Mouse (Mus musculus) bone marrow, adult 2 months (tissue): ENCODE results near the gene Rpl7l1. TPM values are rescaled to one million over a fixed set of nuclear protein-coding genes. Genes with fewer than 3 reads are reported as not detected.
"Not testable (repeated sequence)": the region's sequence is repeated elsewhere in the genome, so short reads cannot be mapped to it uniquely, and the experiment has no call there.

ENCODE experiments used
- H3K27ac ChIP-seq: fragments of 200-500 bp; 2 replicates; pipeline ENCODE4 v1.5.1; 2012; ENCODE audit warnings: low read depth, mild to moderate bottlenecking, control low read depth, inconsistent platforms, low read length; ENCODE audit not compliant: control insufficient read depth, poor library complexity, insufficient read depth
- H3K4me1 ChIP-seq: fragments of 200-500 bp; 2 replicates; pipeline ENCODE4 v1.6.1; 2011; ENCODE audit warnings: low read length; ENCODE audit not compliant: control insufficient read depth, insufficient read depth
- H3K4me3 ChIP-seq: fragments of 200-500 bp; replicated peaks from 2 replicates; pipeline ENCODE3; 2011; ENCODE audit warnings: mild to moderate bottlenecking, low read depth, low read length, control low read depth; ENCODE audit not compliant: control insufficient read depth
- CTCF ChIP-seq: fragments of 200-500 bp; IDR thresholded peaks from 2 replicates; pipeline ENCODE4 v1.5.1; 2011; ENCODE audit warnings: low read length, control low read depth; ENCODE audit not compliant: control insufficient read depth, insufficient read depth
- POLR2A ChIP-seq: fragments of 200-500 bp; IDR thresholded peaks from 2 replicates; pipeline ENCODE4 v1.6.1; 2011; ENCODE audit warnings: low read depth, mild to moderate bottlenecking, control low read depth, low read length, borderline replicate concordance; ENCODE audit not compliant: control insufficient read depth
- WGBS: fragments of 180-500 bp; shearing (Covaris S2); methylation state at CpG from one replicate; pipeline ENCODE4 v1.1.7; 2018; 5-methylcytosine and 5-hydroxymethylcytosine counted together
- polyA plus RNA-seq: library from polyadenylated mRNA; stranded (reverse); fragments of >200 nt; gene quantifications from 2 replicates; pipeline ENCODE4 v1.2.4, GENCODE M21; 2011; ENCODE audit warnings: low replicate concordance; ENCODE audit not compliant: missing spikeins, insufficient read depth, insufficient read length

Gene Rpl7l1
- polyA plus RNA-seq, 1 experiment = 45.0 TPM

- TF ChIP-seq CTCF = no peak
- H3K4me3 ChIP-seq = no peak overlapping the region
- WGBS = 62% methylated on average over 2 of the region's 2 CpGs
- no peak overlapping the region for H3K27ac ChIP-seq
- H3K4me1 ChIP-seq = peaks cover 1% of the 10 kb centered on the region
These were observed 10.5 kb upstream of the Rpl7l1 start for GRCm38 (mm10) chr17:46792963-46793362.

DNA sequence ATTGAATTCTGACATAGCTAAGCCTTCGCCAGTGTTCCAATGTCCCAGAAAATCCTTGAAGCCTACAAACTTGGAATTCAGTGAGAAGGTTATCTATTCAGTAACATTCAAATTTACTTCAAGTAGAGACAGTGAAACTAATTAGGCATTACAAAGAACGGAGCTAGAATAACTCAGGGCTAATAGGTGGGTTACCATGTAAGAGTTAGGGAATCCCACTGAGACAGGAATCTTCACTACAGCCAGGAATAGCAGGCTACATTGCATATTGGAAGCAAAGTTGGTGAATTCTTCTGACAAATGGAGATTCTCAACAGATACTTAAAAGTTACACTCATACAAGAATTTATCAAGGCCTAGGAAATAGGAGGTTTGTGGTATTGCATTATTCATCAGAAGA, 5.5 kb upstream of the Rpl7l1 start:
- H3K4me3 ChIP-seq, H3K27ac ChIP-seq, H3K4me1 ChIP-seq: not testable (repeated sequence)
- WGBS = 78% methylated on average over 2 of the region's 2 CpGs

DNA sequence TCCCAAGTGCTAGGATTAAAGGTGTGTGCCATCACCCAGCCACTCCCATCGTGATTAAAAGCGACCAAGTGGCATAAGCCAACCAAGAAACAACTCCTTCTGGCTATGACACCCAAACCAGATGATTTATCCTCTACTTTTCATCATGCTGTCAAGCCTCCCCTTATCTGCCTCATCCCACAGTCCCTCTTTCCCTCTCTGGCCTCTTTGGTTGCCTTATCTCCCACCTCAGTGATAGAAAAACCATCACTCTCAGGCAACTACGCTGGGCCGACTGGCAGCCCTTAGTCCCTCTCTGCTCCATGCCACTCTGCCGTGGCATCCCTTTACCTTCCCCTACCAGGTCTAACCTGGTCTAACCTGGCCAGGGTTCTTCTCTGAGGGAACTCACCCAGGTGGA, 4.5 kb upstream of the Rpl7l1 start:
- WGBS = 66% methylated on average over 5 of the region's 5 CpGs
- Histone ChIP-seq H3K4me3 (no peak overlapping the region), H3K4me1 (no peaks in the 10 kb centered on the region), H3K27ac (no peak overlapping the region)
- no peak for TF ChIP-seq CTCF
- no peak for TF ChIP-seq POLR2A

- Histone ChIP-seq H3K4me3 (no peak overlapping the region), H3K27ac (peak overlapping the region; percentile 36; the same call in 1 of the 2 replicates), H3K4me1 (no peaks in the 10 kb centered on the region)
- TF ChIP-seq POLR2A (no peak), CTCF (no peak)
- 79% methylated on average over 2 of the region's 2 CpGs for WGBS
These were observed 722 bp upstream of the Rpl7l1 start for GRCm38 (mm10) chr17:46783222-46783565.

GRCm38 (mm10) chr17:46781876-46782275, 596 bp downstream of the Rpl7l1 start:
- Histone ChIP-seq H3K4me3 (peak overlapping the region; percentile 96), H3K27ac (peak overlapping the region; percentile 67; the same call in 1 of the 2 replicates), H3K4me1 (no peaks in the 10 kb centered on the region)
- no peak for TF ChIP-seq POLR2A
- no peak for TF ChIP-seq CTCF
- WGBS = 2% methylated on average over 11 of the region's 11 CpGs

DNA sequence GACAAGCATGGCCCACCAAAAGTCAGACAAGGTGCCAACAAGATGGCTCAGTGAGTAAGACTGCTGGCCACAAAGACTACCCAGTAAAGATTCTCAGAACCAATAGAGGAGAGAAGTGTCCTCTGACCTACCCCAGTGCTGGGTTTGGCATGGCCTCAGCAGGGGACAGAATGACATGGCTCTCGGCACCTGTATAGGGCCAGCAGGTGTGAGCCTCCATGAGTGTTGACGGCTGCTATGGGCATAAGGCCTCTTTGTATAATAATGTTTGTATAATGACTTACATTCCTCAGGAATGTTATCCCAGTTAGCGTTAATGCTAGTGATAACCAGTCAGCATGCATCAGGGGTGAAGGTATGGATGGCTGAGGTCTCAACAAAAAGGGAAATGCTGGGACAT, 6.4 kb downstream of the Rpl7l1 start:
- Histone ChIP-seq H3K4me3 (no peak overlapping the region), H3K27ac (no peak overlapping the region), H3K4me1 (no peaks in the 10 kb centered on the region)
- no peak for TF ChIP-seq CTCF
- no peak for TF ChIP-seq POLR2A
- WGBS = 95% methylated on average over 3 of the region's 3 CpGs

GRCm38 (mm10) chr17:46775070-46775469, 7.4 kb downstream of the Rpl7l1 start:
- 91% methylated on average over 9 of the region's 9 CpGs for WGBS
- TF ChIP-seq POLR2A (no peak), CTCF (no peak)
- H3K27ac ChIP-seq = no peak overlapping the region
- no peaks in the 10 kb centered on the region for H3K4me1 ChIP-seq
- no peak overlapping the region for H3K4me3 ChIP-seq

GRCm38 (mm10) chr17:46774131-46774472, 8.4 kb downstream of the Rpl7l1 start:
- 56% methylated on average over 2 of the region's 2 CpGs for WGBS
- H3K27ac ChIP-seq = no peak overlapping the region
- no peaks in the 10 kb centered on the region for H3K4me1 ChIP-seq
- H3K4me3 ChIP-seq = no peak overlapping the region
- TF ChIP-seq CTCF (no peak), POLR2A (no peak)

DNA sequence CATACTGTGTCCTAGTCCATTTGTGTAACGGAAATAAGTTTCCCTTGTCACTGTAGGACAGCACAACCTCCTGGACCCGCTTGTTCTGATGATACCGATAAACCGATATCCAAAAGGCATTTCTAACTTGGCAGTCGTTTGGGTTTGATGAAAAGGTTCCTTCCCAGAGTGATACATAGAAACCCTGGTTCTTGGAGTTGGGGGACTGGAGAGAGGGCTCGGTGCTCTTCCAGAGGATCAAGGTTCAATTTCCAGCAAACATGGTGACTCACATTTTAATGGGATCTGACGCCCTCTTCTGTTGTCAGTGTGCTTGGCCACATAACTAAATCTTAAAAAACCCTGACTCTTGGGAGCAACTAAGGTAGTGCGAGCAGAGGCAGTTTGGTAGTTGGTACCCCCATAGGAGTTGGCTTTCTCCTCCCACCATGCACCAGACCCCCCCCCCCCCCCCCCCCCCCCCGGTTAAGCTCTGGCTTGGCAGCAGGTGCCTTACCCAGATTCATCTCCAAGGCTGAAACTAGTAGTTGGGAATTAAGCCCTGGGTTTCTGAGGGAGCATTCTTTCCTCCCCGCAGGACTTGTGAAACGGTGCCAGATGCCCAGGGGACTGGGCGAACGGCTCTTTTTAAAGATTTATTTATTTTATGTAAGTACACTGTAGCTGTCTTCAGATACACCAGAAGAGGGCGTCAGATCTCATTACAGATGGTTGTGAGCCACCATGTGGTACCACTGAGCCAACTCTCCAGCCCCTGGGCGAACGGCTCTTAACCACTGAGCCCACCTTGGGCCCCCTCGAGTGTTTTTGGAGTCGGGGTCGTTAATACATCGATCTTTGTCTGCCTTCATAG, 9.0 kb downstream of the Rpl7l1 start:
- TF ChIP-seq POLR2A (no peak), CTCF (no peak)
- no peaks in the 10 kb centered on the region for H3K4me1 ChIP-seq
- 8% methylated on average over 20 of the region's 20 CpGs for WGBS
- H3K27ac ChIP-seq = peak overlapping the region; percentile 61; the same call in 1 of the 2 replicates
- H3K4me3 ChIP-seq = peak overlapping the region; percentile 93
